Mouse (Mus musculus) cerebellum, adult 2 months (tissue): ENCODE measurements around the gene Wscd2.
A peak's percentile ranks its signal among the peaks of the same experiment; 100 is the strongest.

ENCODE experiments used
- CTCF ChIP-seq: fragments of 200-500 bp; IDR thresholded peaks from 2 replicates; pipeline ENCODE4 v1.5.1; 2011; ENCODE audit warnings: low read depth, mild to moderate bottlenecking, control low read depth, low read length, moderate library complexity, borderline replicate concordance; ENCODE audit not compliant: insufficient read depth
- POLR2A ChIP-seq: fragments of 200-500 bp; IDR thresholded peaks from 2 replicates; pipeline ENCODE4 v1.6.1; 2011; ENCODE audit warnings: low read length, control low read depth, borderline replicate concordance; ENCODE audit not compliant: insufficient read depth

DNA sequence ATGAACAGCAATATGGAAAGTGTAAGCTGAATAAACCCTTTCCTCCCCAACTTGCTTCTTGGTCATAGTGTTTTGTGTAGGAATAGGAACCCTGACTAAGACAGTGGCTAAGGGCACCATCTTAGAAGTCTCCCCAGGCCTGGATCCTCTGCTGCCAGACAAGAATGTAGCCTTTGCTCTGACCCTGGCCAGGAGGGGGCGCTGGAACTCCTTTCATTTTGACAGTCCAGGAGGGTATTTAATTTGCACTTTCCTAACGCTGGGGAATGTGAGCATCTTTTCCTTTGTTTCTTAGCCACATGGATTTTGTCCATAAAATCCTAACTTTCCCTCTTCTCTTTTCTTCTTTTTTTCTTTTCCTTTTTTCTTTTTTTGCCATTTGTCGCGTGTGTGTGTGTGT, 18.7 kb upstream of the Wscd2 start:
- peak; percentile 74 for TF ChIP-seq CTCF
- TF ChIP-seq POLR2A = no peak
